Mouse (Mus musculus): Measurements from ENCODE around the gene Vmn1r226.

The Vmn1r226 gene

DNA sequence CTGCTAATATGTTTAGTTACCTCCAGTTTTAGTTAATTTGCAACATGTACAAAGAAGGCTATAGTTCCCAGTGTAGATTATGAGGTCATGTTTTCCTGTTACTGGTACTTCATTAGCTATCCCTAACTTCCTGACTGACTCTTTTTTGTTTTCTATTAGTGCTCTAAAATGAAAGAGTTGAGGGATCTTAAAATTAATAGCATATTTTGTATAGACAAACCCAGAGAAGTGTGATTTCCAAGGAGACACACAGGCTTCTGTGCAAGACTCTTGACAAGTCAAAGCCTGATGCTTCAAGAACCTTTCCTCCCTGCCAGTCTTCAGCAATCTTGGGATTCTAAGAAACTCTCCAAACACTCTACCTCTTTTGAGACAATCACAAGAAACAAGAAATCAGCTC is at the start of gene Vmn1r226:
Gene Vmn1r226 (plus strand): TSS at position 301 of the 400 bp plus-strand sequence.
- DNase-seq (ENCODE audit: low spot score in 2 of 2): no peak

- no peak for DNase-seq (ENCODE audit: low spot score in 2 of 2)
These were observed 46.9 kb downstream of the Vmn1r226 start, which contains the start of gene Vmn1r227 for GRCm38 (mm10) chr17:20729543-20729942. Gene Vmn1r227 (plus strand): TSS chr17:20729843.

Measured in right cerebral cortex, postnatal 36 days (tissue).